Mouse (Mus musculus) kidney, adult 2 months (tissue): ENCODE data around the gene Dok1.

Experiments used
- CTCF ChIP-seq: fragments of 200-500 bp; conservative IDR thresholded peaks from 2 replicates; pipeline ENCODE4 v1.5.1; 2011; ENCODE audit warnings: low read depth, mild to moderate bottlenecking, control low read depth, low read length, moderate library complexity, mixed read lengths; ENCODE audit not compliant: insufficient read depth, insufficient read length
- POLR2A ChIP-seq: fragments of 200-500 bp; IDR thresholded peaks from one replicate; pipeline ENCODE4 v1.6.1; 2011; ENCODE audit warnings: low read depth, low read length, control low read depth

DNA sequence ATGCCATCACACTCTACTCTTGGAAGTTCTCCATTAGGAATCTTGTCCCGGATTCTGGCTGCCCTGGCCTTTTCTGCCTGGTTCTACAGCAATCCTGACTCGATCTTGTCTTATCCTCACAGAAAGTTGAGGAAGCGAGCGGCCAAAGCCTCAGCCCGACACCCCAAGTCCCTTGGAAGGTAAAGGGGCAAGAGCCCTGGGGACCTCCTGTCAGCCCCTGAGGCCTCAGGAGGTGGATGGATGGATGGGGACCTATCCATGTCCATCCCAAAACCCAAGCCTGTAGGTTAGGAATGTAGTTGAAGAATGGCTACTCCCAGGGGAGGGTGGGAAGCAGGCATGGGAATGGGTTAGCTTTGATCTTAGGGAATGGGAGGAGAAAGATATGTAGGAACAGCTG lies 10.7 kb upstream of the Dok1 start:
- TF ChIP-seq CTCF (no peak), POLR2A (no peak)
